Mouse (Mus musculus): ENCODE data around the gene Prss40. TPM values are rescaled to one million over a fixed set of nuclear protein-coding genes. Genes with fewer than 3 reads are reported as not detected.

The Prss40 gene
- polyA plus RNA-seq, 1 experiment from 2014 or later, result not detected

DNA sequence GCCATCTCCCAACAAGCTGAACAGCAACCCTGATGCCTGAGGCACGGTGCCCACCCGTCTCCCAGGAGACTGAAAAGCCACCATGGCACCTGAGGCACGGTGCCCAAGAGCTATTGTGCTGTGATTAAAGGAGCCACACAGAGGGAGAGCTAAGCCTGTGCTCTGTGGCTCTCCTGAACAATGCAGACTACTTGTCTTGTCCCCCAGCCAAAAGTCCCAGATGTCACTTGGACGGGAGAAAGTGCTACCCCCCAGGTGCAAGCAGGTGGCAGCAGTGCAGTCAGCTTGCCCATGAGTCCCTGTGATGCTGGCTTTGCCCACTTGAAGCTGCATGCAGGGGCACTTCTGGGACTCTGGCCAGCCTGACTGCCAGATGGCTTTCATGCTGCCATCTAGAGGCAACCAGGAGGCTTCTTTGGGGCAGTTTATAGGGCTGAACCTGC is 23.1 kb upstream of the Prss40 start:
- ATAC-seq, result no peak
- no peaks in the 10 kb centered on the region for H3K9me3 ChIP-seq (ENCODE audit: low read length)
- peaks cover 11% of the 10 kb centered on the region; the same call in 1 of the 2 replicates for H3K27me3 ChIP-seq (replicated peaks; ENCODE audit: insufficient read depth, low read length)
- H3K4me2 ChIP-seq (replicated peaks; ENCODE audit: low read depth, low read length), result no peak overlapping the region
- no peak overlapping the region for H3K27ac ChIP-seq (ENCODE audit: low read length)
- TF ChIP-seq EP300 (IDR thresholded peaks at IDR 0.05), result no peak
- no peak; the same call in 1 of the 2 replicates for TF ChIP-seq CTCF (IDR thresholded peaks at IDR 0.05)
- H3K36me3 ChIP-seq (ENCODE audit: insufficient read depth, low read length), result no peaks in the 10 kb centered on the region
- no peaks in the 10 kb centered on the region for H3K4me1 ChIP-seq (ENCODE audit: insufficient read depth, low read depth, low read length)
- no peak overlapping the region for H3K9ac ChIP-seq (replicated peaks; ENCODE audit: low read depth)
- no peak for DNase-seq (ENCODE audit: low spot score)
- WGBS, result 22% methylated on average over 4 of the region's 4 CpGs
- no peak overlapping the region for H3K4me3 ChIP-seq (ENCODE audit: low read depth, low read length)

DNA sequence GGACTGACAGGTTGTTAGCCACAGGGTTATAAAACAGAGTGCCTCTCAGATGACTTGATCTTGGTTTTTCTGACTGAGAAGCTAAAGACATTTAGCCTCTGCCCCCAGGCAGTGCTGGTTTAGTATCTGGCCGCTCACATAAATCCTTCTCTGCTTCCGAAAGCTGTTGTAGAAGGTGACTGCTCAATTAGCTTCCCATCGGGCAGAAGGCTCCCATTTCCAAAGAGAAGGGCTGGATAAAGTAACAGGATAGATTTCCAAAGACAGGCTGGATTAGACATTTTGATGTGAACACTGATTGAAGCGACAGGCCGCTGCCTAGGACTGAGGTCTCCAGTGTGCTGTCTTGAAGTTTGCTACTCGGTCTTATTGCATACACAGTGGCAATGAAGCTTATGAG is 21.5 kb upstream of the Prss40 start:
- Histone ChIP-seq H3K27ac (ENCODE audit: low read length) (no peak overlapping the region), H3K4me1 (ENCODE audit: insufficient read depth, low read depth, low read length) (no peaks in the 10 kb centered on the region), H3K4me2 (replicated peaks; ENCODE audit: low read depth, low read length) (no peak overlapping the region), H3K9ac (replicated peaks; ENCODE audit: low read depth) (no peak overlapping the region), H3K36me3 (ENCODE audit: insufficient read depth, low read length) (no peaks in the 10 kb centered on the region), H3K27me3 (replicated peaks; ENCODE audit: insufficient read depth, low read length) (peaks cover 17% of the 10 kb centered on the region; the same call in 1 of the 2 replicates), H3K9me3 (ENCODE audit: low read length) (no peaks in the 10 kb centered on the region), H3K4me3 (ENCODE audit: low read depth, low read length) (no peak overlapping the region)
- DNase-seq (ENCODE audit: low spot score), result no peak
- 75% methylated on average over 6 of the region's 6 CpGs for WGBS
- ATAC-seq, result no peak
- no peak for TF ChIP-seq EP300 (IDR thresholded peaks at IDR 0.05)
- TF ChIP-seq CTCF (IDR thresholded peaks at IDR 0.05), result no peak

GRCm38 (mm10) chr1:34579782-34580356 is 19.1 kb upstream of the Prss40 start:
- TF ChIP-seq EP300 (IDR thresholded peaks at IDR 0.05) (no peak), CTCF (IDR thresholded peaks at IDR 0.05) (no peak)
- no peak overlapping the region for H3K9ac ChIP-seq (replicated peaks; ENCODE audit: low read depth)
- no peak for ATAC-seq
- no peak for DNase-seq (ENCODE audit: low spot score)
- 4% methylated on average over 18 of the region's 18 CpGs for WGBS
- peaks cover 17% of the 10 kb centered on the region; the same call in 1 of the 2 replicates for H3K27me3 ChIP-seq (replicated peaks; ENCODE audit: insufficient read depth, low read length)
- no peaks in the 10 kb centered on the region for H3K36me3 ChIP-seq (ENCODE audit: insufficient read depth, low read length)
- peak overlapping the region; percentile 34 for H3K4me2 ChIP-seq (replicated peaks; ENCODE audit: low read depth, low read length)
- no peak overlapping the region for H3K4me3 ChIP-seq (ENCODE audit: low read depth, low read length)
- no peaks in the 10 kb centered on the region for H3K4me1 ChIP-seq (ENCODE audit: insufficient read depth, low read depth, low read length)
- H3K27ac ChIP-seq (ENCODE audit: low read length), result no peak overlapping the region
- H3K9me3 ChIP-seq (ENCODE audit: low read length), result no peaks in the 10 kb centered on the region

- Histone ChIP-seq H3K36me3 (ENCODE audit: insufficient read depth, low read length) (no peaks in the 10 kb centered on the region), H3K4me3 (ENCODE audit: low read depth, low read length) (no peak within 1 kb of the TSS), H3K9ac (replicated peaks; ENCODE audit: low read depth) (no peak within 1 kb of the TSS), H3K27me3 (replicated peaks; ENCODE audit: insufficient read depth, low read length) (peaks cover 17% of the 10 kb centered on the region; the same call in 1 of the 2 replicates), H3K9me3 (ENCODE audit: low read length) (no peaks in the 10 kb centered on the region), H3K4me1 (ENCODE audit: insufficient read depth, low read depth, low read length) (no peaks in the 10 kb centered on the region), H3K4me2 (replicated peaks; ENCODE audit: low read depth, low read length) (peak within 1 kb of the TSS; percentile 34), H3K27ac (ENCODE audit: low read length) (no peak within 1 kb of the TSS)
- WGBS, result under 1% methylated on average over 48 of the region's 53 CpGs
- DNase-seq (ENCODE audit: low spot score) (peak; percentile 80), ATAC-seq (peak; percentile 93)
- no peak for TF ChIP-seq EP300 (IDR thresholded peaks at IDR 0.05)
- TF ChIP-seq CTCF (IDR thresholded peaks at IDR 0.05), result no peak
Measured at GRCm38 (mm10) chr1:34578851-34579781, 18.4 kb upstream of the Prss40 start, which contains the start of gene Amer3. Amer3 (plus strand) TSS chr1:34579657.

DNA sequence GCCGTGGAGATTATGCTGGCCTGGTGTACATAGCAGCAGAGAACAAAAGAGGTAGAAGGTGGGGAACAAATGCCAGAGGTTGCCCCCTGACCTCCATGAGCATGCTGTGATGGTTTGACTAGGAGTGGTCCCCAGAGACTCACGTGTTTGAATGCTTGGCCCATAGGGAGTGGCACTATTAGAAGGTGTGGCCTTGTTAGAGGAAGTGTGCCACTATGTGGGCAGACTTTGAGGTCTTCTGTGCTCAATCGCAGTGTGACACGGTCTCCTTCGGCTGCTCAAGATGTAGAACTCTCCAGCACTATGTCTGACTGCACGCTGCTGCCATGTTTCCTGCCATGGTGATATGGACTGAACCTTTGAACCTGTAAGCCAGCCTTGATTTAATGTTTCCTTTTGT is 12.5 kb upstream of the Prss40 start:
- Histone ChIP-seq H3K9me3 (ENCODE audit: low read length) (no peaks in the 10 kb centered on the region), H3K4me3 (ENCODE audit: low read depth, low read length) (no peak overlapping the region), H3K9ac (replicated peaks; ENCODE audit: low read depth) (no peak overlapping the region), H3K4me1 (ENCODE audit: insufficient read depth, low read depth, low read length) (no peaks in the 10 kb centered on the region), H3K36me3 (ENCODE audit: insufficient read depth, low read length) (no peaks in the 10 kb centered on the region), H3K27me3 (replicated peaks; ENCODE audit: insufficient read depth, low read length) (no peaks in the 10 kb centered on the region; the same call in 1 of the 2 replicates), H3K27ac (ENCODE audit: low read length) (no peak overlapping the region), H3K4me2 (replicated peaks; ENCODE audit: low read depth, low read length) (no peak overlapping the region)
- DNase-seq (ENCODE audit: low spot score) (no peak), ATAC-seq (no peak)
- 80% methylated on average over 6 of the region's 6 CpGs for WGBS
- TF ChIP-seq EP300 (IDR thresholded peaks at IDR 0.05) (no peak), CTCF (IDR thresholded peaks at IDR 0.05) (no peak)

- DNase-seq (ENCODE audit: low spot score) (no peak), ATAC-seq (no peak)
- Histone ChIP-seq H3K27me3 (replicated peaks; ENCODE audit: insufficient read depth, low read length) (no peaks in the 10 kb centered on the region), H3K9ac (replicated peaks; ENCODE audit: low read depth) (no peak overlapping the region), H3K4me1 (ENCODE audit: insufficient read depth, low read depth, low read length) (no peaks in the 10 kb centered on the region), H3K27ac (ENCODE audit: low read length) (no peak overlapping the region), H3K4me2 (replicated peaks; ENCODE audit: low read depth, low read length) (no peak overlapping the region), H3K4me3 (ENCODE audit: low read depth, low read length) (no peak overlapping the region), H3K36me3 (ENCODE audit: insufficient read depth, low read length) (no peaks in the 10 kb centered on the region), H3K9me3 (ENCODE audit: low read length) (no peaks in the 10 kb centered on the region)
- WGBS, result 77% methylated on average over 6 of the region's 6 CpGs
- TF ChIP-seq CTCF (IDR thresholded peaks at IDR 0.05) (no peak), EP300 (IDR thresholded peaks at IDR 0.05) (no peak)
Measured at GRCm38 (mm10) chr1:34571431-34571830, 10.7 kb upstream of the Prss40 start.

Measured in lung, postnatal 0 days (tissue).